19 mouse cellular contexts compared by ENCODE assay signal in genomic region chr10:112357669-112358362, GRCm38 (mm10).
DNase-seq lines count a peak whose midpoint lies in the region; ATAC-seq lines count a peak whose summit lies in the region.
"Had no signal": no experiment of that assay in that cellular context is flagged by ENCODE, and none has a peak within 500 bp of the region (broad histone marks: within the 10 kb centered on the region; RNA-seq: fewer than 3 reads in every experiment).

No protein-coding gene starts in this region.

- no peaks in the 10 kb centered on the region for H3K4me1 ChIP-seq in hindbrain, embryonic 12.5 days
- no peaks in the 10 kb centered on the region for H3K4me1 ChIP-seq in hindbrain, embryonic 10.5 days (replicated peaks)
- H3K4me1 ChIP-seq in forebrain, embryonic 14.5 days (ENCODE audit: control insufficient read depth, insufficient read depth, low read length): peaks cover 5% of the 10 kb centered on the region
- no peaks in the 10 kb centered on the region for H3K4me1 ChIP-seq in midbrain, embryonic 12.5 days
- H3K4me1 ChIP-seq in neural tube, embryonic 14.5 days (ENCODE audit: control insufficient read depth, insufficient read depth, low read length): no peaks in the 10 kb centered on the region
- H3K4me1 ChIP-seq: heart, embryonic 10.5 days; liver, embryonic 13.5 days had no signal

- no peak for DNase-seq in hindbrain, embryonic 10.5 days (ENCODE audit: low spot score)
- peak; percentile 76 for DNase-seq in forebrain, embryonic 14.5 days (ENCODE audit: low spot score)
- DNase-seq in cerebellum, adult 9-10 months: no peak
- DNase-seq in urinary bladder, postnatal 10 days (ENCODE audit: low spot score): no peak
- DNase-seq: B cell, adult 2 months; cerebellum, adult 8-10 months; gastrocnemius, postnatal 36 days; heart, postnatal 10 days; kidney, adult 11 months; liver, embryonic 13.5 days; lung, embryonic 14.5 days; lung, postnatal 36 days; spleen, adult 18-20 months; thymus, postnatal 25 days had no signal

- 38% methylated on average over 3 of the region's 3 CpGs for WGBS in hindbrain, embryonic 12.5 days
- 64% methylated on average over 3 of the region's 3 CpGs for WGBS in hindbrain, embryonic 10.5 days
- 8% methylated on average over 3 of the region's 3 CpGs for WGBS in forebrain, embryonic 14.5 days
- 35% methylated on average over 3 of the region's 3 CpGs for WGBS in midbrain, embryonic 12.5 days
- WGBS in neural tube, embryonic 14.5 days: 25% methylated on average over 3 of the region's 3 CpGs

- no peak overlapping the region for H3K4me3 ChIP-seq in hindbrain, embryonic 12.5 days
- H3K4me3 ChIP-seq in hindbrain, embryonic 10.5 days: no peak overlapping the region
- no peak overlapping the region for H3K4me3 ChIP-seq in forebrain, embryonic 14.5 days (ENCODE audit: low read depth, low read length)
- no peak overlapping the region for H3K4me3 ChIP-seq in midbrain, embryonic 12.5 days
- no peak overlapping the region for H3K4me3 ChIP-seq in neural tube, embryonic 14.5 days (ENCODE audit: low read depth, low read length)
- H3K4me3 ChIP-seq: erythroblast, embryonic 14.5 days; heart, embryonic 10.5 days; liver, embryonic 13.5 days had no signal

- no peaks in the 10 kb centered on the region for H3K27me3 ChIP-seq in hindbrain, embryonic 12.5 days
- H3K27me3 ChIP-seq in hindbrain, embryonic 10.5 days (ENCODE audit: insufficient read depth, poor library complexity, severe bottlenecking): no peaks in the 10 kb centered on the region
- H3K27me3 ChIP-seq in forebrain, embryonic 14.5 days (replicated peaks; ENCODE audit: control insufficient read depth, insufficient read depth, low read length): no peaks in the 10 kb centered on the region
- H3K27me3 ChIP-seq in midbrain, embryonic 12.5 days: no peaks in the 10 kb centered on the region
- H3K27me3 ChIP-seq in neural tube, embryonic 14.5 days (ENCODE audit: control insufficient read depth, insufficient read depth, low read length): no peaks in the 10 kb centered on the region
- H3K27me3 ChIP-seq: liver, embryonic 13.5 days had no signal

- H3K4me2 ChIP-seq in hindbrain, embryonic 12.5 days (replicated peaks): no peak overlapping the region
- no peak overlapping the region for H3K4me2 ChIP-seq in forebrain, embryonic 14.5 days (ENCODE audit: low read length)
- no peak overlapping the region for H3K4me2 ChIP-seq in midbrain, embryonic 12.5 days (replicated peaks)
- no peak overlapping the region for H3K4me2 ChIP-seq in neural tube, embryonic 14.5 days (ENCODE audit: low read depth, low read length)
- H3K4me2 ChIP-seq: liver, embryonic 13.5 days; lung, embryonic 14.5 days had no signal

- ATAC-seq in hindbrain, embryonic 12.5 days (ENCODE audit: low FRiP score): peak; percentile 75
- peak; percentile 88 for ATAC-seq in forebrain, embryonic 14.5 days
- ATAC-seq in midbrain, embryonic 12.5 days (ENCODE audit: low FRiP score, low read depth): peak; percentile 64; the same call in 1 of the 2 replicates
- ATAC-seq in neural tube, embryonic 14.5 days (ENCODE audit: low read depth): peak; percentile 57; the same call in 1 of the 2 replicates

- no peak overlapping the region for H3K9ac ChIP-seq in hindbrain, embryonic 12.5 days
- H3K9ac ChIP-seq in forebrain, embryonic 14.5 days (ENCODE audit: low read length): no peak overlapping the region
- H3K9ac ChIP-seq in midbrain, embryonic 12.5 days (replicated peaks): no peak overlapping the region
- no peak overlapping the region for H3K9ac ChIP-seq in neural tube, embryonic 14.5 days (replicated peaks; ENCODE audit: low read depth, low read length)
- H3K9ac ChIP-seq: liver, embryonic 13.5 days; lung, embryonic 14.5 days had no signal

- H3K9me3 ChIP-seq in hindbrain, embryonic 12.5 days (replicated peaks): no peaks in the 10 kb centered on the region
- no peaks in the 10 kb centered on the region for H3K9me3 ChIP-seq in hindbrain, embryonic 10.5 days
- H3K9me3 ChIP-seq in forebrain, embryonic 14.5 days (replicated peaks; ENCODE audit: control insufficient read depth, low read length): no peaks in the 10 kb centered on the region
- H3K9me3 ChIP-seq in midbrain, embryonic 12.5 days: no peaks in the 10 kb centered on the region
- no peaks in the 10 kb centered on the region for H3K9me3 ChIP-seq in neural tube, embryonic 14.5 days (ENCODE audit: control insufficient read depth, low read length)
- H3K9me3 ChIP-seq: heart, embryonic 10.5 days; liver, embryonic 13.5 days had no signal

- H3K36me3 ChIP-seq in hindbrain, embryonic 12.5 days: no peaks in the 10 kb centered on the region
- no peaks in the 10 kb centered on the region for H3K36me3 ChIP-seq in hindbrain, embryonic 10.5 days
- no peaks in the 10 kb centered on the region for H3K36me3 ChIP-seq in forebrain, embryonic 14.5 days (ENCODE audit: control insufficient read depth, insufficient read depth, low read length)
- H3K36me3 ChIP-seq in midbrain, embryonic 12.5 days: no peaks in the 10 kb centered on the region
- H3K36me3 ChIP-seq in neural tube, embryonic 14.5 days (ENCODE audit: control insufficient read depth, insufficient read depth, low read length): no peaks in the 10 kb centered on the region
- H3K36me3 ChIP-seq: heart, embryonic 10.5 days; liver, embryonic 13.5 days had no signal

- no peak overlapping the region for H3K27ac ChIP-seq in hindbrain, embryonic 12.5 days
- H3K27ac ChIP-seq in hindbrain, embryonic 10.5 days: no peak overlapping the region
- peak overlapping the region; percentile 5; the same call in 1 of the 2 replicates for H3K27ac ChIP-seq in forebrain, embryonic 14.5 days (ENCODE audit: low read depth, low read length)
- H3K27ac ChIP-seq in midbrain, embryonic 12.5 days (replicated peaks): no peak overlapping the region
- H3K27ac ChIP-seq in neural tube, embryonic 14.5 days (ENCODE audit: low read depth, low read length): no peak overlapping the region; the same call in 1 of the 2 replicates
- H3K27ac ChIP-seq: heart, embryonic 10.5 days; liver, embryonic 13.5 days had no signal
